Mouse (Mus musculus): ENCODE data around the gene Tigd4. TPM values are rescaled to one million over a fixed set of nuclear protein-coding genes. Genes with fewer than 3 reads are reported as not detected.

The Tigd4 gene
- polyA plus RNA-seq, 1 experiment: 0.26 TPM

GRCm38 (mm10) chr3:84610183-84610710 is 16.9 kb downstream of the Tigd4 start:
- DNase-seq (ENCODE audit: low spot score): no peak

GRCm38 (mm10) chr3:84615050-84615855 is 21.9 kb downstream of the Tigd4 start:
- no peak for DNase-seq (ENCODE audit: low spot score)

- no peak for DNase-seq (ENCODE audit: low spot score)
Observed at GRCm38 (mm10) chr3:84615856-84616225, 22.5 kb downstream of the Tigd4 start.

GRCm38 (mm10) chr3:84618627-84619026 is 25.3 kb downstream of the Tigd4 start:
- DNase-seq (ENCODE audit: low spot score): no peak

- DNase-seq (ENCODE audit: low spot score): no peak
Observed at GRCm38 (mm10) chr3:84619056-84619455, 25.7 kb downstream of the Tigd4 start.

- no peak for DNase-seq (ENCODE audit: low spot score)
Observed at GRCm38 (mm10) chr3:84619725-84620124, 26.4 kb downstream of the Tigd4 start.

GRCm38 (mm10) chr3:84622026-84622425 is 28.7 kb downstream of the Tigd4 start:
- DNase-seq (ENCODE audit: low spot score): no peak

GRCm38 (mm10) chr3:84631586-84631985 is 38.2 kb downstream of the Tigd4 start:
- DNase-seq (ENCODE audit: low spot score): no peak

- no peak for DNase-seq (ENCODE audit: low spot score)
Observed at GRCm38 (mm10) chr3:84637095-84637494, 43.7 kb downstream of the Tigd4 start.

- no peak for DNase-seq (ENCODE audit: low spot score)
Observed at GRCm38 (mm10) chr3:84637890-84638578, 44.7 kb downstream of the Tigd4 start.

- DNase-seq (ENCODE audit: low spot score): no peak
Observed at GRCm38 (mm10) chr3:84638858-84639257, 45.5 kb downstream of the Tigd4 start.

- DNase-seq (ENCODE audit: low spot score): no peak
Observed at GRCm38 (mm10) chr3:84639767-84640500, 46.6 kb downstream of the Tigd4 start.

- no peak for DNase-seq (ENCODE audit: low spot score)
Observed at GRCm38 (mm10) chr3:84640536-84640935, 47.2 kb downstream of the Tigd4 start.

GRCm38 (mm10) chr3:84641391-84641790 is 48.0 kb downstream of the Tigd4 start:
- DNase-seq (ENCODE audit: low spot score): no peak

- no peak for DNase-seq (ENCODE audit: low spot score)
Observed at GRCm38 (mm10) chr3:84642942-84643341, 49.6 kb downstream of the Tigd4 start.

- no peak for DNase-seq (ENCODE audit: low spot score)
Observed at GRCm38 (mm10) chr3:84645156-84646006, 52.0 kb downstream of the Tigd4 start.

GRCm38 (mm10) chr3:84646007-84646290 is 52.6 kb downstream of the Tigd4 start:
- no peak for DNase-seq (ENCODE audit: low spot score)

GRCm38 (mm10) chr3:84646331-84646845 is 53.0 kb downstream of the Tigd4 start:
- no peak for DNase-seq (ENCODE audit: low spot score)

Data from urinary bladder, adult 2 months (tissue).